Mouse (Mus musculus) heart, postnatal 36 days (tissue): ENCODE measurements at regions not wholly inside any gene's neighbourhood (a gene's known extent, or its start where the extent isn't known, plus 50 kb on each side); places are given as distances from the start of the nearest gene placed in this dataset.
A peak's percentile ranks its signal among the peaks of the same experiment; 100 is the strongest.

ENCODE experiments used
- DNase-seq, 2 experiments: peaks; one replicate each; pipeline ENCODE4 v3.0.0; 2021 to 2022
- intact Hi-C: fragments of 180-260 bp; cut with DNase I; formaldehyde crosslinking; loops from one replicate; pipeline ENCODE4 v1.15.1; 2025

DNA sequence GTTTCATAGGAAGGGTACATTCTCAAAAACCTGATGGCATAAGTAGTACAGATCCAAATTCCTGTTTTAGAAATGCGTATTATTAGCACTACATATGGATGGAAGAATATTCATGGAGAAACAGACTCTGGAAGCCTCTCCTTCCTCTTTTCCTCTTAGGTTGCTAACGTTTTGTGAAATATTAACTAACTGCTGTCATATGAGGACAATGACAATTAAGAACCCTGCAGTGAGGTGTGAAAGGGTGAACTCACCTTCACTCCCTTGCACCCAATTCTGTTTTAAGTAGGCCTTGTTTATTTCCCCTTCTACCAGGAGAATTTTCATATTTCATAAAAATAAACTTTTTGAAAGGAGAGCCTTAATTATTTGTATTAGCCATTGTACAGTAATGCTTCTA lies 62.5 kb upstream of the Abcb5 start:
- intact Hi-C loops, result loop anchor here (10.0 kb wide), 1 partner anchor 206 kb away; the partner anchor contains the start of gene Itgb8
- DNase-seq, result no peak

- intact Hi-C loops, result loop anchor here (10.0 kb wide), 1 partner anchor 207 kb away; the partner anchor contains the start of gene Itgb8
- DNase-seq, result no peak
These were observed 61.9 kb upstream of the Abcb5 start for GRCm38 (mm10) chr12:119028161-119028560.

DNA sequence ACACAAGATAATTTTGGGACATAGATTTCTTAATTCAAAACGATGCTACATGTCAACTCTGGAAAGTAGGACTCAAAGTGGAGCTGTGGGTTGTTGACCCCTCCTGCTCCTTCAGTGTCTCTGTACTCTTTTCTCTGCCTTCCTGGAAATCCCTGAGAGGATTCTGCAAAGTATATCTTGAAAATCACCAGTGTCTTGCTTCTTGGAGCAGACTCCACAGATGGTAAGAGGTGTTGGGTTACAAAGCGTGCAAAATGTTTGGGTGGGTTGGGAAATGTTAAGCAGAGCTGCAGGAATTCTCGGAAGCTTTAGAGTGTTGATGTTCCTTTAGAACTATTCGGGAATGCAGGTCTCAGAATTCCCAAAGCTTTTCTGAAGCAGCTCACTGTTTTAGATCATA lies 61.5 kb upstream of the Abcb5 start:
- intact Hi-C loops, result loop anchor here (10.0 kb wide), 1 partner anchor 207 kb away; the partner anchor contains the start of gene Itgb8
- DNase-seq, result no peak

GRCm38 (mm10) chr12:119026311-119026710 lies 60.1 kb upstream of the Abcb5 start:
- peak; percentile 37 to 51 for DNase-seq

GRCm38 (mm10) chr12:119024063-119024462 lies 57.8 kb upstream of the Abcb5 start:
- intact Hi-C loops, result loop anchor here (10.0 kb wide), 1 partner anchor 211 kb away; the partner anchor contains the start of gene Itgb8

More at GRCm38 (mm10) chr12:119026311-119026710, 60.1 kb upstream of the Abcb5 start:
- intact Hi-C loops, result loop anchor here (1.0 to 10.0 kb wide), 2 partner anchors 208 to 299 kb away; partner anchors contain the start of gene Itgb8

More at GRCm38 (mm10) chr12:119024063-119024462, 57.8 kb upstream of the Abcb5 start:
- DNase-seq, result no peak
